Mouse (Mus musculus): ENCODE data around the gene Slc23a2. TPM values are rescaled to one million over a fixed set of nuclear protein-coding genes. Genes with fewer than 3 reads are reported as not detected.

Gene Slc23a2
- polyA plus RNA-seq, 1 experiment from 2014 or later: 18.5 TPM

DNA sequence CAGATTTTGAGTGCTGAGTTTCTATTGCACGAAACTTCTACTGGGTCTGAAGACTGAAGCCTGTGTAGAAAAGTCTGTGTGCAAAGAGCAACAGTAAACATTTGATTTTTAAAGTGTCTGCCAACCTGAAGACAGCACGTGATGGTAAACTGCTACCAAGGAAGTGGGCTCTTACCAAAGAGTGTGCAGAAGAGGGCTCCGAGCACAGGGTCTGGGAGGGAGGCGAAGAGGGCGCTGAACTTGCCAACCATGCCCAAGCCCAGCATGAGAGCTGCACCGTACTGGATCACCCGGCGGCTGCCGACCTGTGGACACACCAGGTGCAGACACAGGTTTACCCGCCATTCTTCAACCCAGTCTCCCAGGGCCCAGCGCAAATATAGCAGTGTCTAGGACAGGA lies 83.0 kb downstream of the Slc23a2 start:
- no peak overlapping the region for H3K4me3 ChIP-seq
- no peak overlapping the region for H3K27ac ChIP-seq (replicated peaks)
- no peak overlapping the region for H3K9ac ChIP-seq (replicated peaks)
- no peaks in the 10 kb centered on the region for H3K9me3 ChIP-seq
- peaks cover 28% of the 10 kb centered on the region for H3K36me3 ChIP-seq
- 91% methylated on average over 11 of the region's 11 CpGs for WGBS
- ATAC-seq (ENCODE audit: low FRiP score, low read depth): no peak
- no peak overlapping the region for H3K4me2 ChIP-seq (replicated peaks)
- H3K27me3 ChIP-seq: no peaks in the 10 kb centered on the region
- H3K4me1 ChIP-seq: no peaks in the 10 kb centered on the region

DNA sequence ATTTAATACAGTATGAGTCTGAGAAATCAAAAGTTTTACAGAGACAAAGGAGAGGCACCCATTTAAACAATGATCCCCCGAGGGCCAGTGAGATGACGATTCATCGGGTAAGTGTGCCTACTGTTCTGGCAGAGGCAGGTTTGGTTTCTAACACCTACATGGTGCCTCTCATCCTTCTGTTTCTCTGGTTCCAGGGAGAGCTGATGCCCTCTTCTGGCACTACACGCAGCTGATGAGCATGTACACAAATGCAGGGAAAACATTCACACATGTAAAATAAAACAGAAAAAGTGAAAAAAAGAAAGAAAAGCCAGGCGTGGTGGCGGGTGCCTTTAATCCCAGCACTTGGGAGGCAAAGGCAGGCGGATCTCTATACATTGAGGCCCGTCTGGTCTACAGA lies 85.0 kb downstream of the Slc23a2 start:
- H3K27ac ChIP-seq (replicated peaks): no peak overlapping the region
- WGBS: 88% methylated on average over 8 of the region's 8 CpGs
- H3K4me2 ChIP-seq (replicated peaks): no peak overlapping the region
- H3K9ac ChIP-seq (replicated peaks): no peak overlapping the region
- H3K36me3 ChIP-seq: peaks cover 35% of the 10 kb centered on the region
- ATAC-seq (ENCODE audit: low FRiP score, low read depth): no peak
- H3K4me3 ChIP-seq: no peak overlapping the region
- H3K4me1 ChIP-seq: no peaks in the 10 kb centered on the region
- H3K9me3 ChIP-seq: no peaks in the 10 kb centered on the region
- no peaks in the 10 kb centered on the region for H3K27me3 ChIP-seq

DNA sequence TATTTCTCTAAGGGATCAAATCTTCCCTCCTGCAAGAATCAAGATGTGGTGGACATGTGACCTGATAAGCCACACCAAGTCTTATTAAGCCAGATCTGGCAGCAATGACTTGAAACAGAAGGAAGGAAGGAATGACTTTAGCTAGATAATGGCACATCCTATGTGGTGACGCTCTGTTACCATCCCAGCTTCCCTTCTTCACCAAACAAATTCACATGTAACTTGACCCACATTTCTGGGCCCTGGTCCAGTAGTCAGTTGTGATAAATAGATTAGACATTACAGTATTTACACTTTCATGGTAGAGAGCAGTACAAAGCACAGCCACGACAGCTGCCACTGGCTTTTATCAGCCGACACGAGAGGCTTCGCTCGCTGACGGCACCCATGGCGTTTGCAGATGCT lies 89.6 kb downstream of the Slc23a2 start:
- no peak for ATAC-seq (ENCODE audit: low FRiP score, low read depth)
- Histone ChIP-seq H3K4me2 (replicated peaks) (no peak overlapping the region), H3K4me3 (no peak overlapping the region), H3K27me3 (no peaks in the 10 kb centered on the region), H3K4me1 (no peaks in the 10 kb centered on the region), H3K27ac (replicated peaks) (no peak overlapping the region), H3K9ac (replicated peaks) (no peak overlapping the region), H3K36me3 (peaks cover 34% of the 10 kb centered on the region), H3K9me3 (no peaks in the 10 kb centered on the region)
- WGBS: 95% methylated on average over 8 of the region's 8 CpGs

DNA sequence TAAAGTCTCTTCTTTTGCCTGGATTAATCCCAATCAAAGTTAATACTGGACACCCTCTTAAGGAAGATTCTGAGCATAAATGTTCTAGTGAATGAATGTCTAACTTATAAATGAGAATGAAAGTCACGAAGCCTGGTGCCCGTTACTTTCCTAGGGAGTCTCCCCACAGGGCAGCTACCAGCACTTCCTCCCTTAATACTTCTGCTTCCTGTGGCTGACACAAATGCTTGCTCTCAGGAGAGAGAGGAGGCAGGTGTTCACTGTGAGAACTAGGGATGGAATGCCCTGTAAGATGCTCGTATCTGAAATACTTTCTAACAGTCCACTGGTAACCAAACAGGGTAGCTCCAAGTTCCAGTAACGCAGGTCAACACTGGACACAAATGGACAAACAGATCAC lies 91.1 kb downstream of the Slc23a2 start:
- ATAC-seq (ENCODE audit: low FRiP score, low read depth): no peak
- no peaks in the 10 kb centered on the region for H3K4me1 ChIP-seq
- H3K27ac ChIP-seq (replicated peaks): no peak overlapping the region
- H3K9me3 ChIP-seq: no peaks in the 10 kb centered on the region
- H3K4me3 ChIP-seq: no peak overlapping the region
- 89% methylated on average over 4 of the region's 4 CpGs for WGBS
- no peak overlapping the region for H3K4me2 ChIP-seq (replicated peaks)
- no peaks in the 10 kb centered on the region for H3K27me3 ChIP-seq
- H3K36me3 ChIP-seq: peaks cover 34% of the 10 kb centered on the region
- no peak overlapping the region for H3K9ac ChIP-seq (replicated peaks)

DNA sequence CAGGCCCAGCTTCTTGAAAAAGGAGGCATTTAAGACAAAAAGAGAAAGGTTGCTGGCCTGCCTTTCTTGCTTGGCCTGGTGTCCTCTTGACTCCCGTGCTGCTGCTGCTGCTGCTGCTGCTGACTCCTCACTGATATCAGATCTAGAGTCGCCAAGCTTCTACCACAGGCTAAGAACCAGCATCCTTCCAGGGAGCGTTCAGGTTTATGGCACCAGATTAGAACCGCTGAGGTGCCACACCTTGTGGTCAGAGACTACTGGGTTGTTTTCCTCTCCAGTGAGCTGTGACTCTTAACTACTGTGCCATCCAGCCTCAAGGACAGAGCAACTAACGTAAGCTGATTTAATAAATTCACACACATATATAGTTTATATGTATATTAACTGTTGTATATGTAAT lies 93.1 kb downstream of the Slc23a2 start:
- peaks cover 22% of the 10 kb centered on the region for H3K36me3 ChIP-seq
- H3K4me2 ChIP-seq (replicated peaks): no peak overlapping the region
- ATAC-seq (ENCODE audit: low FRiP score, low read depth): no peak
- no peaks in the 10 kb centered on the region for H3K27me3 ChIP-seq
- no peak overlapping the region for H3K27ac ChIP-seq (replicated peaks)
- 85% methylated on average over 5 of the region's 5 CpGs for WGBS
- no peak overlapping the region for H3K9ac ChIP-seq (replicated peaks)
- no peaks in the 10 kb centered on the region for H3K9me3 ChIP-seq
- no peak overlapping the region for H3K4me3 ChIP-seq
- H3K4me1 ChIP-seq: no peaks in the 10 kb centered on the region

DNA sequence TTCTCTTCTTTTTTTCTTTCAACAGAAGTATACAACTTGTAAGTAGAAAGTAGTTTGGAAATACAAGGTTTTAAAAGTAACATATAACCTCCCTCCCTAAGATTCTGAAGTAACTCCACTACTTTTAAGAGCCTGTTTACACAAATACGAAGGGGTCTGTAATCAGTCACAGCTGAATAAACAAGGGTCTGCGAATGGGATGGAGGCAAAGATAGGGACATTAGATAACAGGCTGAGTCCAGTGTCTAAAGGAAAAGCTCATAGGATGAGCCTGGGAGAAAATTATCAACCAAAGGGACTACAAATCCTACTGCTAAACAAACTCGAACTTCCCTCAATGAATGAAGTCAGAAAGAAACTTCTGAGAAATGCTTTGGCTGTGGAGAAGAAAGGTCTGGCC lies 95.0 kb downstream of the Slc23a2 start:
- 41% methylated on average over 3 of the region's 3 CpGs for WGBS
- H3K4me2 ChIP-seq (replicated peaks): no peak overlapping the region
- H3K9me3 ChIP-seq: no peaks in the 10 kb centered on the region
- H3K27me3 ChIP-seq: no peaks in the 10 kb centered on the region
- no peak overlapping the region for H3K9ac ChIP-seq (replicated peaks)
- 0 out of 2 replicates have a peak, but pooled peaks cover 5% of the 10 kb centered on the region for H3K36me3 ChIP-seq
- 0 out of 2 replicates have a peak, but pooled peaks cover 2% of the 10 kb centered on the region for H3K4me1 ChIP-seq
- H3K4me3 ChIP-seq: no peak overlapping the region
- H3K27ac ChIP-seq (replicated peaks): no peak overlapping the region
- no peak for ATAC-seq (ENCODE audit: low FRiP score, low read depth)

DNA sequence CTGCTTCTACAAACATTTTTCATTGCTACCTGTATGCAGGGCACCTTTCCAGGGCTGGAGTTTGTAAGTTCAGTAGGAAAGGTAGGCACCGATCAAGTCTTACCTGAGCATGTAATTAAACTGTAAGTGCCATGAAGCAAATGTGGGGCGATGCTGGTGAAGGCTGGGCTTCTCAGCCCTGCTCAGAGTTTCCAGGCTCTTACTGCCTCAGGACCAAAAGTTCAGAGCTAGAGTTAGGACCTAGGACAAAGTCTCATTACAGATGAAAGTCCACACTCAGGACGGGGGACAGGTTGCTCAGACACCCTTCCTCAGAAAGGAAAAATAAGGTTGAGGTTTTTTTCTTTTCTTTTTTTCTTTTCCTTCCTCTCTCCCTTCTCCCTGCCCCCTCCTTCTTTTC lies 95.4 kb downstream of the Slc23a2 start:
- Histone ChIP-seq H3K9me3 (no peaks in the 10 kb centered on the region), H3K27ac (replicated peaks) (no peak overlapping the region), H3K4me2 (replicated peaks) (no peak overlapping the region), H3K9ac (replicated peaks) (no peak overlapping the region), H3K36me3 (0 out of 2 replicates have a peak, but pooled peaks cover under 1% of the 10 kb centered on the region), H3K4me1 (0 out of 2 replicates have a peak, but pooled peaks cover 6% of the 10 kb centered on the region), H3K27me3 (no peaks in the 10 kb centered on the region), H3K4me3 (no peak overlapping the region)
- 79% methylated on average over 3 of the region's 3 CpGs for WGBS
- no peak for ATAC-seq (ENCODE audit: low FRiP score, low read depth)

DNA sequence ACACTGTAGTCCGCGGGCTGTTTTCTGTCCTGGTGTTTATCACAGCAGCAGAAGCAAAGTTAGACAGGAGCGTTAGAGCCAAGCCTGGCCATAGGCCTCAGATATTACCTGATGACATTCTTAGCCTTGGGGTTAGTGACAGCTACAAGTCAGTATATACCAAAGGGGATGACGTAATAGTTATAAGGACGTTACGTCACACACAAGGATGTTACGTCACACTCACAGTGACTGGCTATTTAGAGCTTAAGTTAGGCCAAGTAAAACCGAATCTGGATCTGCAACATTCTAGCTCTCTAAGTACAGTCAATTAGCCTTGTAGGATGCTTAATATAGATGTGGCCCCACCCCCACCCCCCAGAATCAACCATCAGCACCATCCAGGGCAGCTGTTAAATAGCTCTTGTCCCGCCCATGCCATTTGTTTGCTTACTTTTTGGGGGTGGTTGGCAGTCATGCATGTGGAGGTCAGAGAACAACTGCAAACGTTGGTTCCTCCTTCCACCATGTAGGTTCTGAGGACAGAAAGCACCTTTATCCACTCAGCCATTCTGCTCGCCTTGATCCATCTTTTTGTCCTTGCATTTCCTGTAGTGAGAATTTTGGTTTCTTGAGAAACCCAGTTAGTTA lies 96.7 kb downstream of the Slc23a2 start:
- Histone ChIP-seq H3K27ac (replicated peaks) (no peak overlapping the region), H3K9ac (replicated peaks) (no peak overlapping the region), H3K9me3 (no peaks in the 10 kb centered on the region), H3K4me1 (0 out of 2 replicates have a peak, but pooled peaks cover 9% of the 10 kb centered on the region), H3K4me2 (replicated peaks) (no peak overlapping the region), H3K27me3 (no peaks in the 10 kb centered on the region), H3K36me3 (no peaks in the 10 kb centered on the region), H3K4me3 (no peak overlapping the region)
- no peak for ATAC-seq (ENCODE audit: low FRiP score, low read depth)
- 86% methylated on average over 11 of the region's 11 CpGs for WGBS

DNA sequence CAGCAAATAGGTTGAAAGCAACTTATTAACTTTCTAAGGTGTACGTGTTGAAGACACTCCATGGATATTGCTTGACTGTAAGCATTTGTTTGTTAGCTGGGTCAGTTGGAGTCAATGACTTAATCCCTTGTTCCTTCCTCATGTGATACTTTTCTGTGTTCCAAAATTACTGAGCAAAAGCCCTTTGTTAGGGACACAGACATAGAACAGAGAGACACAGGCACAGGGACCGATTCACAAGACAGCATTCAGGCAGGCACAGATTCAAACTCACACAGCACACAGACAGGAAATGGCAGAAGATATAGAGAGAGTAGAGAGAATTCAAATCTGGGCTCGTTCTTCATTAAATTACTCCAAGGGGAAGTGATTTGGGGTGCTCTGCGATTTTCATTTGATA lies 97.5 kb downstream of the Slc23a2 start:
- WGBS: 92% methylated on average over 4 of the region's 4 CpGs
- Histone ChIP-seq H3K27me3 (no peaks in the 10 kb centered on the region), H3K4me3 (no peak overlapping the region), H3K4me1 (0 out of 2 replicates have a peak, but pooled peaks cover 9% of the 10 kb centered on the region), H3K27ac (replicated peaks) (no peak overlapping the region), H3K9ac (replicated peaks) (no peak overlapping the region), H3K4me2 (replicated peaks) (no peak overlapping the region), H3K9me3 (no peaks in the 10 kb centered on the region), H3K36me3 (no peaks in the 10 kb centered on the region)
- ATAC-seq (ENCODE audit: low FRiP score, low read depth): no peak

DNA sequence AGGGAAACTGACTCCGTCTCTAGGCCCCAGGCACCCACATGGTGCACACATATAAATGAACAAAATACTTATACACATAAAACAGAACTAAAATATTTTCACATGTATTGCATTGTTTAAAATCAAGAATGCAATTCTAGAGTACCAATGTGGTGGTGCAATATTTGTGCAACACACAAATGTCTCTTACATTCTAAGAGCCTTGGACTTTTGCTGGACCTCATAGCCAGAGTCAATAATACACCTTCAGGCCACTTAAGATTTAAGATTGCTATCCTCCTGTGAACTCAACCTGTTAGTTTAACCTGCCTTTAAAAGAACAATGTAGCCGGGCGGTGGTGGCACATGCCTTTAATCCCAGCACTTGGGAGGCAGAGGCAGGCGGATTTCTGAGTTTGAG lies 98.2 kb downstream of the Slc23a2 start:
- Histone ChIP-seq H3K9me3 (no peaks in the 10 kb centered on the region), H3K27me3 (no peaks in the 10 kb centered on the region), H3K27ac (replicated peaks) (no peak overlapping the region), H3K4me2 (replicated peaks) (no peak overlapping the region), H3K9ac (replicated peaks) (no peak overlapping the region), H3K4me1 (0 out of 2 replicates have a peak, but pooled peaks cover 9% of the 10 kb centered on the region), H3K4me3 (no peak overlapping the region), H3K36me3 (no peaks in the 10 kb centered on the region)
- WGBS: 98% methylated on average over 4 of the region's 4 CpGs
- no peak for ATAC-seq (ENCODE audit: low FRiP score, low read depth)

DNA sequence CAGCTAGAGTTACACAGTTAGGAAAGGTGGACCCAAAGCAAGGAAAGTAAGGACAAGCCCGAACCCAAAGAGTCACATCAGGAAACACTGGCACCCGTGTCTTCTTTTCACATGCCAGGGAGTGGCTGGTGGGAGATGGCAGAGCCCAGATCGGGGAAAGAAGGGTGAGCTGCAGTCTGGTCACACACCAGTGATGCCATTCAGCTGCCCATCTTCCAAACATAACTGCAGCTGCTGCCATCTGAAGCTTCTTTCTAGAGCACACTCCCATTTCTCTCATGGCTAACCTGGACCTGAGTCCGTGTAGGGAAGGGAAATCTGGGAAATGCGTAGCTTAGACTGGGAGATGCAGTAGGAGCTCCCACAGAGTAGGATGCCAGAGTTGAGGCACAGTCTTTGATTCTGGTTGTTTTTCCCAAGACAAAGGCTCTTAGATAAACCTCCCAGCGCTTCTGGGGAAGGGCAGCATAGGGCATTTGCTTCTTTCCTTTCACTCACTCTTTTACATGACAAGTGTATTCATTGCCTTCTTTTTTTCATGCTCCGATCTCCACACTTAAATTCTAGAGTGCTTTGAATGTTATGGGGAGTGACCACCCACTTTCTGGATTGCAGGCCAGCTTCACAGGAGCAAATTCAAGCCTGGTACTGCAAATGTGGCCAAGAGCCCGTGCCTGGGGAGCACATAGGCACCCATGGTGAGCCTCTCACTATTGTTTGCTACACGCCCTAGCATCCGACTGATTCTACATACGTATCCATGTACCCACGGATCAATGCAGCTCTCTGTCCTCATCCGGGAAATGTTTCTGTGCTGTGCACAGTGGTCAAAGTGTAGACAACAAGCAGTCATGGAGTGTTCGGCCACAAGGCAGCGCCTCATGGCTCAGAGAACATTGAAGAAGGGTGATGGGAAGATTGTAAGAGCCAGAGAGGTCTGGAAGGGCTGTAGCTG lies 100.3 kb downstream of the Slc23a2 start:
- H3K4me1 ChIP-seq: 0 out of 2 replicates have a peak, but pooled peaks cover 9% of the 10 kb centered on the region
- whole genome bisulfite sequencing: 70% methylated on average over 15 of the region's 15 CpGs
- H3K36me3 ChIP-seq: no peaks in the 10 kb centered on the region
- no peaks in the 10 kb centered on the region for H3K27me3 ChIP-seq
- no peak overlapping the region for H3K4me2 ChIP-seq (replicated peaks)
- H3K9ac ChIP-seq (replicated peaks): no peak overlapping the region
- H3K27ac ChIP-seq (replicated peaks): no peak overlapping the region
- ATAC-seq (ENCODE audit: low FRiP score, low read depth): no peak
- no peaks in the 10 kb centered on the region for H3K9me3 ChIP-seq
- no peak overlapping the region for H3K4me3 ChIP-seq

DNA sequence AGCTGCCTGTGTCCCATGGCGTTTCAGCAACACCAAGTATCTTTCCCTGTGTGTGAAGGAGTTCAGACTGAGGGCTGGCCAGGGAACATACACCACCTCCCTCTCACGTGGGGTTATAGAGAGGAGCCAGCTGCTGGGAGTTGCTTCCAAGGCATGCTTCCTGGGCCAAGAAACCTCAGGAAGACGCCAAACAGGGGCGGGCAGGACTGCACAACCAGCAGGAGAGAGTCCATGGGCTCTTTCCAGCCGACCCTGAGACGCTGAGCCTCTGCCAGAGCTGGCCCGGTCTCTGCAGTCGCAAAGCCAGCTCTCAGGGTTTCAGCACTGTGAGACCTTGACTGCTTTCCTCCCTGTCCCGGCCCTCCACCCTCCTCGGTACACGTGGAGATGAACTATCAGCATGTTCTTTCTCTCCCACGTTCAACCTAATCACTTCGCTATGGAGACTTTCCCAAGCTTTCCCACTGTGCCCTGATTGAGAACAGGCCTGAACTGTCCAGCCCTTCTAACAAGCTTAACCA lies 101.7 kb downstream of the Slc23a2 start:
- Histone ChIP-seq H3K4me2 (replicated peaks) (no peak overlapping the region), H3K9me3 (no peaks in the 10 kb centered on the region), H3K36me3 (no peaks in the 10 kb centered on the region), H3K27ac (replicated peaks) (no peak overlapping the region), H3K9ac (replicated peaks) (no peak overlapping the region), H3K4me3 (no peak overlapping the region), H3K27me3 (no peaks in the 10 kb centered on the region), H3K4me1 (0 out of 2 replicates have a peak, but pooled peaks cover 9% of the 10 kb centered on the region)
- no peak for ATAC-seq (ENCODE audit: low FRiP score, low read depth)
- WGBS: 56% methylated on average over 13 of the region's 13 CpGs

All from midbrain, embryonic 12.5 days (tissue).